Mouse (Mus musculus) embryo, embryonic 10 days (tissue): ENCODE data around the gene Zfp628.
A peak's percentile ranks its signal among the peaks of the same experiment; 100 is the strongest.
"Not testable (repeated sequence)": the region's sequence is repeated elsewhere in the genome, so short reads cannot be mapped to it uniquely, and the experiment has no call there.

Experiments
- DNase-seq: peaks from one replicate; pipeline ENCODE4 v3.0.0-alpha.2; 2015; ENCODE audit warnings: low spot score

Zfp628 gene

GRCm38 (mm10) chr7:4915007-4915665 is at the start of gene Zfp628:
TSS of gene Zfp628 (plus strand) at chr7:4915217.
- peak; percentile 93 for DNase-seq

GRCm38 (mm10) chr7:4865579-4866493 is 49.2 kb upstream of the Zfp628 start:
- DNase-seq: peak; percentile 97

GRCm38 (mm10) chr7:4866631-4867180 is 48.3 kb upstream of the Zfp628 start:
- DNase-seq: no peak

- DNase-seq: no peak
Observed at GRCm38 (mm10) chr7:4870133-4870532, 44.9 kb upstream of the Zfp628 start, which contains the start of gene Isoc2b. TSS of gene Isoc2b (minus strand) at chr7:4870258.

GRCm38 (mm10) chr7:4876753-4877221 is 38.2 kb upstream of the Zfp628 start, which contains the start of gene Isoc2a:
TSS of gene Isoc2a (plus strand) at chr7:4877153.
- DNase-seq: peak; percentile 97

- DNase-seq: no peak
Observed at GRCm38 (mm10) chr7:4877226-4877625, 37.8 kb upstream of the Zfp628 start.

- DNase-seq: no peak
Observed at GRCm38 (mm10) chr7:4878186-4878585, 36.8 kb upstream of the Zfp628 start.

- not testable (repeated sequence) for DNase-seq
Observed at GRCm38 (mm10) chr7:4879036-4879435, 36.0 kb upstream of the Zfp628 start.

- no peak for DNase-seq
Observed at GRCm38 (mm10) chr7:4886680-4887079, 28.3 kb upstream of the Zfp628 start.

GRCm38 (mm10) chr7:4895186-4895585 is 19.8 kb upstream of the Zfp628 start:
- no peak for DNase-seq

GRCm38 (mm10) chr7:4898851-4899648 is 16.0 kb upstream of the Zfp628 start:
- no peak for DNase-seq

- peak; percentile 39 for DNase-seq
Observed at GRCm38 (mm10) chr7:4899649-4900522, 15.1 kb upstream of the Zfp628 start.

GRCm38 (mm10) chr7:4900523-4900851 is 14.5 kb upstream of the Zfp628 start:
- no peak for DNase-seq

GRCm38 (mm10) chr7:4901171-4901570 is 13.8 kb upstream of the Zfp628 start:
- DNase-seq: peak; percentile 35

- DNase-seq: no peak
Observed at GRCm38 (mm10) chr7:4902404-4902803, 12.6 kb upstream of the Zfp628 start.

GRCm38 (mm10) chr7:4906466-4906950 is 8.5 kb upstream of the Zfp628 start, which contains the start of gene Gm36210:
TSS of gene Gm36210 (minus strand) at chr7:4906516.
- no peak for DNase-seq

GRCm38 (mm10) chr7:4911561-4911960 is 3.5 kb upstream of the Zfp628 start:
- peak; percentile 80 for DNase-seq

GRCm38 (mm10) chr7:4912248-4912647 is 2.8 kb upstream of the Zfp628 start:
- no peak for DNase-seq

GRCm38 (mm10) chr7:4915669-4916416 is 826 bp downstream of the Zfp628 start:
- peak; percentile 60 for DNase-seq

GRCm38 (mm10) chr7:4917494-4917893 is 2.5 kb downstream of the Zfp628 start:
- DNase-seq: no peak
